Mouse (Mus musculus): ENCODE data around the gene Abat. TPM values are rescaled to one million over a fixed set of nuclear protein-coding genes. Genes with fewer than 3 reads are reported as not detected.

Gene Abat
- polyA plus RNA-seq, 1 experiment from 2014 or later = 34.7 TPM

- 79% methylated on average over 5 of the region's 5 CpGs for WGBS
- Histone ChIP-seq H3K36me3 (peaks cover 42% of the 10 kb centered on the region), H3K27ac (no peak overlapping the region), H3K4me3 (no peak overlapping the region), H3K4me1 (peaks cover 6% of the 10 kb centered on the region), H3K9me3 (no peaks in the 10 kb centered on the region), H3K27me3 (ENCODE audit: insufficient read depth, poor library complexity, severe bottlenecking) (no peaks in the 10 kb centered on the region)
- DNase-seq (ENCODE audit: low spot score) = no peak
These were observed 118.2 kb downstream of the Abat start for GRCm38 (mm10) chr16:8631428-8631827.

- H3K27me3 ChIP-seq (ENCODE audit: insufficient read depth, poor library complexity, severe bottlenecking) = no peaks in the 10 kb centered on the region
- peaks cover 21% of the 10 kb centered on the region for H3K4me1 ChIP-seq
- peak overlapping the region; percentile 91 for H3K4me3 ChIP-seq
- DNase-seq (ENCODE audit: low spot score) = peak; percentile 81
- no peaks in the 10 kb centered on the region for H3K9me3 ChIP-seq
- H3K36me3 ChIP-seq = peaks cover 39% of the 10 kb centered on the region
- WGBS = under 1% methylated on average over 13 of the region's 13 CpGs
- H3K27ac ChIP-seq = peak overlapping the region; percentile 96
These were observed 123.6 kb downstream of the Abat start for GRCm38 (mm10) chr16:8636867-8637216.

DNA sequence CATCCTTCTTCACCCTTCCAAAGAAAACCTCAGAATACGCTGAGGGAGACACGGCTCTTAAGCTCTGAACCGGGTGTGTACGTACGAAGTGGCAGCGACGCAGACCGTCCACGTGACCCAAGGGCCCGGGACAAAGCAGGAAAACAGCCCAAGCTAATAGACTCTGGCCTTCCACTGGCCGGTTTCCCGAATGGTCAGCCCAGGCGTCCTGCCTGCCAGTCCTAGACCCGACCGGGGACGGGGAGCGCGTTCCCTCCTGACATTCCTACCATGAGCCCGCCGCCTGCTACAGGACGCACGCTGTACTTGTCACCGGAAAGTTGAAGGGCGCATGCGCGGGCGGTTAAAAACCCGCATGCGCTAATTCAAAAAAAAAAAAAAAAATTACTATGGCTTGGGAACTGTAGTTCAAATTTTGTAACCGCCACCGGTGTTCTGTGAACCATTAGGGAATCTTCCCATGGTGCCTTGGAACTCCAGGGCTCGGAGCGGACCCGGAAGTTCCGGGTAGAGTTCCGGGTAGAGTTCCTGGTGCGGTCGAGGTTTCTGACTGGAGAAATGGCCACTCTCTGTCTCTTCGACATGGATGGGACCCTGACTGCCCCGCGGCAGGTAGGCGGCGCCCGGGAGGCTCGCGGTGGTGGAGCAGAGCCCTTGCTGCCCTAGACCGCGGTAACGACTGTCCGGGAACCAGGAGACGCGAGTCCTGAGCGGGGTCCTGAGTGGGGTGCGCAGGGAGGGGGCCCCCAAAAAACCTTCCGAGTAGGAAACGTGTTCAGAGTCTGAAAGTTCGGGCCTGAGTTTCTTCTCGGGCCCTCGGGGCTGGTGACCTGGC lies 124.2 kb downstream of the Abat start, which contains the start of the genes Pmm2 and Tmem186:
Pmm2 (plus strand) TSS at position 458 of the 835 bp plus-strand sequence.
Tmem186 (minus strand) TSS at position 496 of the 835 bp plus-strand sequence.
- H3K27ac ChIP-seq = peak within 1 kb of the TSS; percentile 96
- H3K27me3 ChIP-seq (ENCODE audit: insufficient read depth, poor library complexity, severe bottlenecking) = no peaks in the 10 kb centered on the region
- no peaks in the 10 kb centered on the region for H3K9me3 ChIP-seq
- DNase-seq (ENCODE audit: low spot score) = peak; percentile 95
- H3K4me1 ChIP-seq = peaks cover 21% of the 10 kb centered on the region
- H3K4me3 ChIP-seq = peak within 1 kb of the TSS; percentile 91
- under 1% methylated on average over 59 of the region's 59 CpGs for WGBS
- peaks cover 33% of the 10 kb centered on the region for H3K36me3 ChIP-seq

DNA sequence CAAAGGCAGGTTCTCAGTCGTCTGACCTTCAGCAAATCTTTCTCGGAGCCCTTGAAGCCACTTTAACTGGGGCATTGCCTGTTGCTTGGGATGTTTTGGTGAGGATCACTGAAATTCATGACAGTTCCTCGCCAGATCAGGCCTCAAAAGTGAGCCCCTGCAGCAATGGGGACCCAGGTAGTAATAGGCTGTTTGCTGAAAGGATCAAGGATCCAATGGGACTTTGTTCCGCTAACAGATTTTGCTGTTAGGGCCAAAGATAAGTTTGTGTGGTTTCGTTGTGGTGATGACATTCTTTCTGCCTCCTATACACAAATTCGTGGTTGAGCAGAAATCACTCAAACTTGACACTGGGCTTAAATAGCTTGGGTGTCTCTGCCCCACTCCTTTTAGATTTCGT lies 124.9 kb downstream of the Abat start:
- peaks cover 21% of the 10 kb centered on the region for H3K4me1 ChIP-seq
- peak overlapping the region; percentile 96 for H3K27ac ChIP-seq
- 44% methylated on average over 7 of the region's 7 CpGs for WGBS
- H3K27me3 ChIP-seq (ENCODE audit: insufficient read depth, poor library complexity, severe bottlenecking) = no peaks in the 10 kb centered on the region
- no peak for DNase-seq (ENCODE audit: low spot score)
- no peaks in the 10 kb centered on the region for H3K9me3 ChIP-seq
- peak overlapping the region; percentile 91 for H3K4me3 ChIP-seq
- peaks cover 36% of the 10 kb centered on the region for H3K36me3 ChIP-seq

DNA sequence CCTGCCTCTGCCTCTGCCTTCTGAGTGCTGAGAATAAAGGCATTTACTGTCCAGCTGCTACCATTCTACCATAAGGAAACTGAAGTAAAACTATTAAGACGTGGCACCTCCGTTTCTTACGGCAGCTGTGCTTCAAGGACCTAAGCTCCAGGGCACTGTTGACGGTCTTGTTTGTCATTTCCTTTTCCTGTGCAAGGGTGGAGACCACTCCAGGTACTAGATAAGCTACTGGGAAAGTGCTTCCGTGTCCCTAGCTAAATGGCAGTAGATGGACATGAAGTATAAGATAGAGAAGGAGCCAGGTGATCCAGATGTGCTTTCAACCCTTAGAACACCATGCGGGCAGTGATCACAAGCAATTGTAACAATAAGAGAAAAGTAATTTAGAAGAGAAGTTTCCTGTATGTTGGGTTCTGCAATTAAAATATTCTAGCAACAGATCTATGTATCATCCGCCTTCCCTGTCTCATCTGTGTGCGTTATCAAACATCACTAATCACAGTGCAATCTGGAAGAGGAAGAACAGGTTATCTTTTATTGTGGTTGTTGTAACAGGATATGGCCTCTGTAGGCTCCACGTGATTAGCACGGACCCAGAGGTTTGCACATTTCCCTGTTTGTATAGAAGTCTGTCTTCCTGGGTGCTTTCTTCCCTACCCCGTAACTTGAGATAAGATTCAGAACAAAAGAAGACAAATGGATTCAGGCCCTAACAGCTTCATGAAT lies 126.4 kb downstream of the Abat start:
- H3K27ac ChIP-seq = no peak overlapping the region
- WGBS = 75% methylated on average over 11 of the region's 11 CpGs
- no peak for DNase-seq (ENCODE audit: low spot score)
- no peaks in the 10 kb centered on the region for H3K9me3 ChIP-seq
- H3K36me3 ChIP-seq = peaks cover 43% of the 10 kb centered on the region
- H3K4me3 ChIP-seq = no peak overlapping the region
- no peaks in the 10 kb centered on the region for H3K27me3 ChIP-seq (ENCODE audit: insufficient read depth, poor library complexity, severe bottlenecking)
- H3K4me1 ChIP-seq = peaks cover 21% of the 10 kb centered on the region

DNA sequence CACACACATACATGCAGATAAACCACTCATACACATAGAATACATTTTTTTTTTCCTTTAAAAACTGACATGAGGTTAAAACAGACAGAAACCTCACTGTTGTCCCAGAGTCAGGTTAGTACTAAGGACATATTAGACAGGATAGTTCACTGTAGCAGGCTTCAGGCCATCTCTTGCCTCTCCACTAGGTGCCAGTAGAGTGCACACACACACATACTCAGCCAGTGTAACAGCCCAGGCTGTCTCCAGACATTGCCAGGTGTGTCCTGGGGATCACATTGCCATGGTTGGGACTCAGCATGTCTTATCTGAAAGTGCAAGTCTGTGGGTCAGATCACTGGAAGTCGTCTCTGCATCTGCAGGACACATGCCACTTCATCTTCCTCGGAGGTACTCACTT lies 130.6 kb downstream of the Abat start:
- Histone ChIP-seq H3K4me3 (no peak overlapping the region), H3K27ac (no peak overlapping the region), H3K4me1 (peaks cover 3% of the 10 kb centered on the region), H3K9me3 (no peaks in the 10 kb centered on the region), H3K36me3 (peaks cover 68% of the 10 kb centered on the region), H3K27me3 (ENCODE audit: insufficient read depth, poor library complexity, severe bottlenecking) (no peaks in the 10 kb centered on the region)
- 69% methylated on average over 2 of the region's 2 CpGs for WGBS
- no peak for DNase-seq (ENCODE audit: low spot score)

DNA sequence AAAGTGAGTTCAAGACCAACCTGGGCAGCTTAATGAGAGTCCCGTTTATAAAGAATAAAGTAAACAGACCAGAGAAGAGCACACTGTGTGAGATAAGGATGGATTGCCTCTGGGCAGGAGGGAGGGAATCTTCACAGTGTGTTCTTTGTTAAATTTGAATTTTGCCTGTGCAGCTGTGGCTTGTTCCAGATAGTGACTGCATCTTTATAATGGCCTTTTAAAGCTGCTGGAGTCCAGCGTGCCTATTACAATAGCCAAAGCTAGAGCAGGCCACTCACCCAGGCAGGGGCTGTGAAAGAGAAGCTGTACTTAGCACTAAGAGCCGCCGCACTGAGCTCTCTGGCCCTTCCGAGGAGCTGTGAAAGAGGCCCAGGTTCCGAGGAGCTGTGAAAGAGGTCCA lies 132.3 kb downstream of the Abat start:
- Histone ChIP-seq H3K36me3 (peaks cover 84% of the 10 kb centered on the region), H3K27ac (no peak overlapping the region), H3K27me3 (ENCODE audit: insufficient read depth, poor library complexity, severe bottlenecking) (no peaks in the 10 kb centered on the region), H3K4me3 (no peak overlapping the region), H3K9me3 (no peaks in the 10 kb centered on the region), H3K4me1 (no peaks in the 10 kb centered on the region)
- 81% methylated on average over 6 of the region's 6 CpGs for WGBS
- DNase-seq (ENCODE audit: low spot score) = no peak

DNA sequence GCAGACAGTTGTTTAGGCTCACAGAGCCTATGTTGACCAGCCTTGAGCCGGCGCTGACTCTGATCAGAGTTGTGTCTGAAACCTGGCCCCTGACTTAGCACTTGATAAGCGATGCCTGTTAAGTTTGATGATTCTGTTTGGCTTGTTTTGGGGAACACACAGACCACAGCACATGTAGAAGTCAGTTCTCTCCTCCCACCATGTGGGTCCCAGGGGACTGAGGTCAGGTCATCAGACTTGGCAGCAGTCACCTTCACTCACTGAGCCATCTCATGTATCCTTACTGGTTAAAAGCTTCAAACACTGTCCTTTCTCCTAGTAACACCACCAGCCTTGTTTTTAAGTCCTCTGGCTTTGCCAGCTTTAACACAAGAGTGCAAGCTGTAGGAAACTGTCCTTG lies 136.8 kb downstream of the Abat start:
- no peak overlapping the region for H3K4me3 ChIP-seq
- no peak for DNase-seq (ENCODE audit: low spot score)
- H3K4me1 ChIP-seq = no peaks in the 10 kb centered on the region
- H3K9me3 ChIP-seq = no peaks in the 10 kb centered on the region
- H3K27ac ChIP-seq = no peak overlapping the region
- 86% methylated on average over 3 of the region's 3 CpGs for WGBS
- peaks cover 92% of the 10 kb centered on the region for H3K36me3 ChIP-seq
- H3K27me3 ChIP-seq (ENCODE audit: insufficient read depth, poor library complexity, severe bottlenecking) = no peaks in the 10 kb centered on the region

DNA sequence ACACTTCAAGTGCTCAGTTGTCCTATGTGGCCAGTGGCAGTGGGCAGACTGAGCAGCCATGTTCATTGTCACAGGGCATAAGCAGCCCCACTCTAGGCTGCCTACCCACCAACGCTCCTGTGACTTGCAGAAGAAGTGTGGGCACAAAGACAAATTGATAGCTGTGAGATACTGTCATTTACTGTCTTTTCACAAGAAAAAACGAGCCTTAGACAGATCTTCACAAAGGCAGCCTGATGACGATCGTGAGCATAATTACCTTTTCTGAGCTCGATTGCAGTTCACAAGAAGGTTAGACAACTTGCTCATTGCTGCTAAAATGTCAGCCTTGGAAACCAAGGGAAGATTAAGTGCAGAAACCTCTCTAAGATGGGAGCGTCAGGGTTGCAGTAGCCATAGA lies 141.9 kb downstream of the Abat start:
- WGBS = 92% methylated on average over 6 of the region's 6 CpGs

DNA sequence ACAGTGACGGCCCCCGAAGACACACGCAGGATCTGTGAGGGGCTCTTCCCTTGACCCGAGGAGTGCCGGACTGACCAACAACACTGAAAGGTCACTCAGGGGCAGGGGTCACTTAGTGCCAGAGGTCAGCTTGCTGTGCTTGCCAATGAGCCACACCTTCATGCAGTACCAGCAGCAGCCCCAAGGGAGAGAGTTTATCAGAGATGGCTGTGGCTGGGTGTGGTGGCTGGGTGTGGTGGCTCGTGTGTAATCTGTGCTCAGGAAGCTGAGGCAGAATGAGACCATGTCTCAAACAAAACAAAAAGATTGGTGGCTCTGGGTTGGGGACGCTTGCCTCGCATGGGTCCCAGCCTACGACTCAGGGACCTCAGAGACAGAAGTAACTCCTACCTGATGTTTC lies 142.4 kb downstream of the Abat start:
- H3K27me3 ChIP-seq (ENCODE audit: insufficient read depth, poor library complexity, severe bottlenecking) = no peaks in the 10 kb centered on the region
- 0 out of 2 replicates have a peak, but pooled peaks cover 5% of the 10 kb centered on the region for H3K4me1 ChIP-seq
- peaks cover 86% of the 10 kb centered on the region for H3K36me3 ChIP-seq
- 74% methylated on average over 9 of the region's 9 CpGs for WGBS
- H3K9me3 ChIP-seq = no peaks in the 10 kb centered on the region
- H3K4me3 ChIP-seq = no peak overlapping the region
- no peak for DNase-seq (ENCODE audit: low spot score)
- H3K27ac ChIP-seq = no peak overlapping the region

More for the DNA sequence above, 141.9 kb downstream of the Abat start:
- Histone ChIP-seq H3K27me3 (ENCODE audit: insufficient read depth, poor library complexity, severe bottlenecking) (no peaks in the 10 kb centered on the region), H3K36me3 (peaks cover 85% of the 10 kb centered on the region), H3K9me3 (no peaks in the 10 kb centered on the region), H3K27ac (no peak overlapping the region), H3K4me3 (no peak overlapping the region), H3K4me1 (0 out of 2 replicates have a peak, but pooled peaks cover 5% of the 10 kb centered on the region)
- no peak for DNase-seq (ENCODE audit: low spot score)

- no peaks in the 10 kb centered on the region for H3K9me3 ChIP-seq
- DNase-seq (ENCODE audit: low spot score) = no peak
- WGBS = 72% methylated on average over 2 of the region's 2 CpGs
- H3K36me3 ChIP-seq = peaks cover 84% of the 10 kb centered on the region
- H3K27me3 ChIP-seq (ENCODE audit: insufficient read depth, poor library complexity, severe bottlenecking) = no peaks in the 10 kb centered on the region
- H3K4me3 ChIP-seq = no peak overlapping the region
- H3K4me1 ChIP-seq = 0 out of 2 replicates have a peak, but pooled peaks cover 5% of the 10 kb centered on the region
- no peak overlapping the region for H3K27ac ChIP-seq
These were observed 143.0 kb downstream of the Abat start for GRCm38 (mm10) chr16:8656256-8656655.

GRCm38 (mm10) chr16:8658349-8658748 lies 145.1 kb downstream of the Abat start:
- H3K4me3 ChIP-seq = no peak overlapping the region
- peaks cover 87% of the 10 kb centered on the region for H3K36me3 ChIP-seq
- no peak overlapping the region for H3K27ac ChIP-seq
- no peaks in the 10 kb centered on the region for H3K27me3 ChIP-seq (ENCODE audit: insufficient read depth, poor library complexity, severe bottlenecking)
- WGBS = 85% methylated on average over 4 of the region's 4 CpGs
- H3K9me3 ChIP-seq = no peaks in the 10 kb centered on the region
- DNase-seq (ENCODE audit: low spot score) = no peak
- peaks cover 9% of the 10 kb centered on the region; the same call in 1 of the 2 replicates for H3K4me1 ChIP-seq

- Histone ChIP-seq H3K27me3 (ENCODE audit: insufficient read depth, poor library complexity, severe bottlenecking) (no peaks in the 10 kb centered on the region), H3K36me3 (peaks cover 88% of the 10 kb centered on the region), H3K27ac (no peak overlapping the region), H3K9me3 (no peaks in the 10 kb centered on the region), H3K4me3 (no peak overlapping the region), H3K4me1 (peaks cover 10% of the 10 kb centered on the region; the same call in 1 of the 2 replicates)
- WGBS = 91% methylated on average over 4 of the region's 4 CpGs
- no peak for DNase-seq (ENCODE audit: low spot score)
These were observed 145.5 kb downstream of the Abat start for GRCm38 (mm10) chr16:8658764-8659163.

Data from heart, embryonic 10.5 days (tissue).